In genomic region chr15:97606232-97606629, GRCm38 (mm10) we compare ENCODE assay signal across 9 mouse cellular contexts.
A peak's percentile ranks its signal among the peaks of the same experiment; 100 is the strongest.
DNase-seq lines count a peak whose midpoint lies in the region; ATAC-seq and TF ChIP-seq lines count a peak whose summit lies in the region.
"Had no signal": no experiment of that assay in that cellular context is flagged by ENCODE, and none has a peak within 500 bp of the region (broad histone marks: within the 10 kb centered on the region; RNA-seq: fewer than 3 reads in every experiment).

No protein-coding gene starts in this region.

- H3K4me1 ChIP-seq in heart, embryonic 15.5 days (replicated peaks) = peaks cover 7% of the 10 kb centered on the region; the same call in 1 of the 2 replicates
- H3K4me1 ChIP-seq in cortical plate, adult 2 months (ENCODE audit: control insufficient read depth, insufficient read depth, low read length) = no peaks in the 10 kb centered on the region
- H3K4me1 ChIP-seq in hindbrain, embryonic 11.5 days (replicated peaks; ENCODE audit: control insufficient read depth, insufficient read depth, low read length) = peaks cover 5% of the 10 kb centered on the region; the same call in 1 of the 2 replicates
- peaks cover 26% of the 10 kb centered on the region for H3K4me1 ChIP-seq in midbrain, embryonic 10.5 days

- H3K36me3 ChIP-seq in heart, embryonic 15.5 days = no peaks in the 10 kb centered on the region
- H3K36me3 ChIP-seq in hindbrain, embryonic 11.5 days (ENCODE audit: control insufficient read depth, insufficient read depth, low read length) = no peaks in the 10 kb centered on the region
- H3K36me3 ChIP-seq in midbrain, embryonic 10.5 days = no peaks in the 10 kb centered on the region

- H3K27me3 ChIP-seq in heart, embryonic 15.5 days = no peaks in the 10 kb centered on the region
- no peaks in the 10 kb centered on the region for H3K27me3 ChIP-seq in hindbrain, embryonic 11.5 days (ENCODE audit: control insufficient read depth, insufficient read depth, low read length)
- peaks cover 8% of the 10 kb centered on the region; the same call in 1 of the 2 replicates for H3K27me3 ChIP-seq in midbrain, embryonic 10.5 days (ENCODE audit: low read depth, poor library complexity, severe bottlenecking)
- H3K27me3 ChIP-seq: CH12.LX had no signal

- H3K4me2 ChIP-seq in heart, embryonic 15.5 days = peak overlapping the region; percentile 58
- peak overlapping the region; percentile 58 for H3K4me2 ChIP-seq in hindbrain, embryonic 11.5 days (replicated peaks; ENCODE audit: low read depth, low read length)

- no peak for TF ChIP-seq CTCF in cortical plate, adult 2 months (IDR thresholded peaks at IDR 0.05; ENCODE audit: extremely low read depth, insufficient read depth, low read length)

- no peak overlapping the region for H3K27ac ChIP-seq in heart, embryonic 15.5 days
- H3K27ac ChIP-seq in cortical plate, adult 2 months (ENCODE audit: insufficient read depth, low read length) = no peak overlapping the region
- 0 out of 2 replicates have a peak overlapping the region, but pooled peaks have one; percentile 78 for H3K27ac ChIP-seq in hindbrain, embryonic 11.5 days (ENCODE audit: low read depth, low read length)
- peak overlapping the region; percentile 81 for H3K27ac ChIP-seq in midbrain, embryonic 10.5 days (replicated peaks)

- no peak for ATAC-seq in heart, embryonic 15.5 days (replicated peaks; ENCODE audit: insufficient number of reproducible peaks, insufficient read depth, low FRiP score, low read depth)
- ATAC-seq in hindbrain, embryonic 11.5 days (ENCODE audit: low FRiP score) = peak; percentile 48

- 53% methylated on average over 6 of the region's 6 CpGs for WGBS in heart, embryonic 15.5 days
- WGBS in hindbrain, embryonic 11.5 days = 33% methylated on average over 6 of the region's 6 CpGs
- WGBS in midbrain, embryonic 10.5 days = 39% methylated on average over 6 of the region's 6 CpGs

- H3K9me3 ChIP-seq in heart, embryonic 15.5 days (replicated peaks) = no peaks in the 10 kb centered on the region
- no peaks in the 10 kb centered on the region for H3K9me3 ChIP-seq in hindbrain, embryonic 11.5 days (ENCODE audit: control insufficient read depth, low read length)
- no peaks in the 10 kb centered on the region for H3K9me3 ChIP-seq in midbrain, embryonic 10.5 days (replicated peaks)

- H3K4me3 ChIP-seq in heart, embryonic 15.5 days = peak overlapping the region; percentile 35
- peak overlapping the region; percentile 25 for H3K4me3 ChIP-seq in cortical plate, adult 2 months (ENCODE audit: insufficient read depth, low read length)
- peak overlapping the region; percentile 27 for H3K4me3 ChIP-seq in hindbrain, embryonic 11.5 days (ENCODE audit: low read depth, low read length)
- peak overlapping the region; percentile 53 for H3K4me3 ChIP-seq in midbrain, embryonic 10.5 days

- no peak overlapping the region for H3K9ac ChIP-seq in heart, embryonic 15.5 days
- no peak overlapping the region for H3K9ac ChIP-seq in hindbrain, embryonic 11.5 days (ENCODE audit: low read depth, low read length)

- no peak for TF ChIP-seq POLR2A in cortical plate, adult 2 months (IDR thresholded peaks at IDR 0.05; ENCODE audit: extremely low read depth, insufficient read depth, low read length)

- no peak for DNase-seq in heart, adult 8-10 months (ENCODE audit: low spot score)
- DNase-seq in hindbrain, embryonic 11.5 days (ENCODE audit: low spot score) = no peak
- no peak for DNase-seq in midbrain, embryonic 10.5 days (ENCODE audit: low spot score)
- DNase-seq in spleen, postnatal 4 days (ENCODE audit: low spot score in 2 of 2) = no peak
- no peak for DNase-seq in layer of hippocampus, postnatal 10 days (ENCODE audit: low spot score in 2 of 2)
- DNase-seq in frontal cortex, postnatal 14 days (ENCODE audit: low spot score in 2 of 2) = no peak

Comparison
In these comparisons a context has a peak if more than half of its experiments do, and no peak if none do; other contexts are left out.
1. H3K27ac ChIP-seq: peak in hindbrain, embryonic 11.5 days (single experiment) and midbrain, embryonic 10.5 days (single experiment); none in heart, embryonic 15.5 days (single experiment) and cortical plate, adult 2 months (single experiment).
2. Peak in every context shown above with its lines, with median percentiles within 50 percentile points of each other: H3K4me3 ChIP-seq.